Mouse (Mus musculus) yolk sac, embryonic 10.5 days (tissue): ENCODE data around the gene Tcf15.

ENCODE experiments used
- DNase-seq: peaks from one replicate; pipeline ENCODE4 v3.0.0-alpha.2; 2017; ENCODE audit warnings: low spot score

The Tcf15 gene

GRCm38 (mm10) chr2:152122896-152123295 is 20.5 kb upstream of the Tcf15 start:
- no peak for DNase-seq

GRCm38 (mm10) chr2:152128597-152128996 is 14.8 kb upstream of the Tcf15 start:
- no peak for DNase-seq

GRCm38 (mm10) chr2:152129778-152130177 is 13.6 kb upstream of the Tcf15 start:
- no peak for DNase-seq

GRCm38 (mm10) chr2:152132016-152132415 is 11.3 kb upstream of the Tcf15 start:
- no peak for DNase-seq

GRCm38 (mm10) chr2:152132691-152133090 is 10.7 kb upstream of the Tcf15 start:
- DNase-seq: no peak

GRCm38 (mm10) chr2:152139191-152139987 is 4.0 kb upstream of the Tcf15 start:
- no peak for DNase-seq

GRCm38 (mm10) chr2:152140941-152141340 is 2.4 kb upstream of the Tcf15 start:
- no peak for DNase-seq

- DNase-seq: no peak
These were observed 1.9 kb upstream of the Tcf15 start for GRCm38 (mm10) chr2:152141491-152141890.

GRCm38 (mm10) chr2:152142046-152142445 is 1.3 kb upstream of the Tcf15 start:
- DNase-seq: peak; percentile 64

GRCm38 (mm10) chr2:152142571-152142970 is 790 bp upstream of the Tcf15 start:
- DNase-seq: no peak

- no peak for DNase-seq
These were observed 743 bp downstream of the Tcf15 start for GRCm38 (mm10) chr2:152144158-152144450.

- no peak for DNase-seq
These were observed 1.1 kb downstream of the Tcf15 start for GRCm38 (mm10) chr2:152144501-152144900.

- DNase-seq: no peak
These were observed 2.4 kb downstream of the Tcf15 start for GRCm38 (mm10) chr2:152145711-152146110.

GRCm38 (mm10) chr2:152147079-152147478 is 3.7 kb downstream of the Tcf15 start:
- no peak for DNase-seq

GRCm38 (mm10) chr2:152148675-152149074 is 5.3 kb downstream of the Tcf15 start:
- DNase-seq: no peak

- no peak for DNase-seq
These were observed 6.5 kb downstream of the Tcf15 start for GRCm38 (mm10) chr2:152149891-152150290.

GRCm38 (mm10) chr2:152150373-152150772 is 7.0 kb downstream of the Tcf15 start:
- no peak for DNase-seq

GRCm38 (mm10) chr2:152153361-152153760 is 10.0 kb downstream of the Tcf15 start:
- no peak for DNase-seq

GRCm38 (mm10) chr2:152155414-152156208 is 12.2 kb downstream of the Tcf15 start:
- DNase-seq: no peak

GRCm38 (mm10) chr2:152156471-152156870 is 13.1 kb downstream of the Tcf15 start:
- DNase-seq: no peak

- DNase-seq: no peak
These were observed 16.1 kb downstream of the Tcf15 start for GRCm38 (mm10) chr2:152159487-152159886.

- DNase-seq: no peak
These were observed 22.9 kb downstream of the Tcf15 start for GRCm38 (mm10) chr2:152166257-152166656.

- DNase-seq: no peak
These were observed 24.5 kb downstream of the Tcf15 start for GRCm38 (mm10) chr2:152167851-152168290.
